Mouse (Mus musculus): ENCODE data around the gene Eif4enif1.

DNA sequence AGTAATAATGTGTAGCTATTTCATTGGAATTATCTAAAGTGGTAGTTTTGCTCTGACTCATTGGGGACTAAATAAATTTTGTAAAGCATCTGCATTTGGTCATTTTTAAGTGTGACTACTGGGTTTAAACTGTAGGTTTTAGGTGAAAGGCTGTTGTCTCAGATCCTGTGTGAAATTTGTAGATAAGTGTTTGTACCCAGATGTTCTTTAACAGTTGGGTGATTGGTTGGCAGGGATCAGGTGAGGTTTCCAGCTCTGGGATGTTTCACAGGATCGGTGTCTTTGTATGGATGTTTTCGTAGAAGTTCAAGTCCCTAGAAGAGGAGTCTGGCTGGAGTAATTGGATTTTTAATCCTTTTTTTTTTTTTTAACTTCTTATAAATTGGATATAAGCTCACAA, 1.6 kb downstream of the Eif4enif1 start:
- no peak for TF ChIP-seq CTCF (IDR thresholded peaks at IDR 0.05; ENCODE audit: low read depth)
- no peak for TF ChIP-seq EP300 (IDR thresholded peaks at IDR 0.05; ENCODE audit: low read depth)
